Mouse (Mus musculus): ENCODE measurements around the gene Frrs1l. TPM values are rescaled to one million over a fixed set of nuclear protein-coding genes. Genes with fewer than 3 reads are reported as not detected.

The Frrs1l gene
- polyA plus RNA-seq, 1 experiment = not detected

DNA sequence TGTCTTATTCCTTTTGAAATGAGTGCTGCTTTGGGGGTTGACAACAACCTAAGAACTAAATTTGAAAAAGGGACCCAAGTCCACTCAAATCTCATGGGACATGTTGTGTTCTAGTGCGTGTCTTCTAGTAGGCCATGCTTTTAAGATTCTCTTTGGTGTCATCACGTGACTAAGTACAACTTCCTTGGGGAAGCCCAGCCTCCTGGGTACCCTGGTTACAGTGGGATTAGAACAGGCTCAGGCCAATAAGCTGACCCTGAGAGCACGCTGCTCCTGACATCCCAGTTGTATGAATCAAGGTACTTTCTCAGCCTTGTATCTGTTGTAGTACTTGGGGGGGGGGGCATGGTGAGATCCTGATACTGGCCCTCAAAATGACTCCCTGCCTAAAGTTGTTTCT is 38.5 kb downstream of the Frrs1l start:
- no peak for TF ChIP-seq TAL1 (IDR thresholded peaks at IDR 0.05; ENCODE audit: low read length)
- no peak for TF ChIP-seq GATA1 (IDR thresholded peaks at IDR 0.05; ENCODE audit: low read length)
- Histone ChIP-seq H3K4me1 (ENCODE audit: control insufficient read depth) (peaks cover 17% of the 10 kb centered on the region), H3K27me3 (ENCODE audit: control insufficient read depth) (peaks cover 5% of the 10 kb centered on the region; the same call in 1 of the 2 replicates), H3K36me3 (ENCODE audit: control insufficient read depth) (no peaks in the 10 kb centered on the region), H3K9me3 (ENCODE audit: control insufficient read depth, low read length) (no peaks in the 10 kb centered on the region), H3K4me3 (replicated peaks) (no peak overlapping the region)

DNA sequence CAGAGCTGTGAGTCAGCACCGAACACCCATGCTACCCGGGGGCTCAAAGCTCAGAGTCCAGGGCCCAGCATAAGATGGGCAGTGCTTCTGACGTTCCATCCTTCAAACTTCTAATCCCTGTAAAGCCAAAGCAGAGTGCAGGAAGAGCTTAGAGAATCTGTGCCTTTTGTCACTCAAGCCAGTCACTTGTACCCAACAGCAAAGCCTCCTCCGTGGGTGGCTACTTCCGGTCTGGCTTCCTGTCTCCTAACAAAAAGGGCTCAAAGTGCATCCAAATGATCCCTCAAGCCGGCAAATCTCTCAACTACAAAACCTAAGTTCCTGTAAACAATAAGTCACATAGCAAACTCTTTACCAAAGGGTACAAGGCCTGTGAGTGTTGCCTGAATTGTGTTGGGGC is 40.7 kb downstream of the Frrs1l start:
- TF ChIP-seq TAL1 (IDR thresholded peaks at IDR 0.05; ENCODE audit: low read length) (no peak), GATA1 (IDR thresholded peaks at IDR 0.05; ENCODE audit: low read length) (no peak)
- H3K9me3 ChIP-seq (ENCODE audit: control insufficient read depth, low read length) = no peaks in the 10 kb centered on the region
- H3K36me3 ChIP-seq (ENCODE audit: control insufficient read depth) = peaks cover 3% of the 10 kb centered on the region
- no peak overlapping the region for H3K4me3 ChIP-seq (replicated peaks)
- H3K27me3 ChIP-seq (ENCODE audit: control insufficient read depth) = peaks cover 5% of the 10 kb centered on the region; the same call in 1 of the 2 replicates
- H3K4me1 ChIP-seq (ENCODE audit: control insufficient read depth) = peaks cover 31% of the 10 kb centered on the region

DNA sequence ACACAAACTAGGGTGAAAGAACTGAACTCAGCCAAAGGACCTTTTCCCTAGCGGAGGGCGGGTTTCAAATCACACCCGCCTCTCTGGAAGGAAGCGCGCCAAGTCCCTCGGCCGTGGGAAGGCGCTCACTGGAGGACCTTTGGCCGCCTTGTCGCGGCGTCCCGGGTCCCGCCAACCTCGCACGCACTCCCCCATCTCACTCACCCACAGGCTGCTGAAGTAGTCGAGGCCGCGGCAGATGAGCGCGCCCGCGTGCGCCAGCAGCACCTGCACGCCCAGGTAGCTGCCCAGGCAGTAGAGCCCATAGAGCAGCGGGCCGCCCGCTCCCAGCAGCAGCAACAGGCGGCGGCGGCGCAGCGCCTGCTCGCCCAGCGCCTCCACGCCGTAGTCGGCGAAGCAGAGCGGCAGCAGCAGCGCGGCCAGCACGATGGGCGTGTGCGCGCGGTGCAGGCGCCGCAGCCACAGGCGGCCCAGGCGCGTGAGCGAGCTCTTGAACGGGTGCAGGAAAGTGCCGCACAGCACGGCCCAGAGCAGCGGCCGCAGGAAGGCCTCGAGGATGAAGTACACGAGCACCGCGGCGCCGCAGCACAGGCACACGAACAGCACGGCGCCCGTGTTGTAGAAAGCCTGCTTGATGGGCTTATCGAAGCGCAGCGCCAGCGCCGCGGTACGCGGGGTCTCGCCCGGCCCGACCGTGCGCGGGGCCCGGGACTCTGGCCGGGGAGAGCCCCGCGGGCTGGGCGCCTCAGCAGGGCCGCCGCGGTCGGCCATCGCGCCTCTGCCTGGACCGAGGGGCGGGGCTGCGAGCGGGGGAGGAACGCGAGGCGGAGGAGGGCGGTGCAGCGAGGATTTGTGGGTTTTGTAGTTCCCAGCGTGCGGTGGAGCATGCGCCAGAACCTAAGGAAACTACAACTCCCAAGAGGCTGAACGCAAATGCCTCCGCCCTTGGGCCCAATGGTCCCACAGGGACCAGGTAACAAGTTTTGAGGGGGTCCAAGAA is 43.2 kb downstream of the Frrs1l start, which contains the start of gene Tmem245:
TSS of gene Tmem245 (minus strand) at position 797 of the 1,000 bp plus-strand sequence.
- no peak for TF ChIP-seq TAL1 (IDR thresholded peaks at IDR 0.05; ENCODE audit: low read length)
- no peak for TF ChIP-seq GATA1 (IDR thresholded peaks at IDR 0.05; ENCODE audit: low read length)
- Histone ChIP-seq H3K4me3 (replicated peaks) (peak within 1 kb of the TSS; percentile 90), H3K9me3 (ENCODE audit: control insufficient read depth, low read length) (no peaks in the 10 kb centered on the region), H3K27me3 (ENCODE audit: control insufficient read depth) (peaks cover 5% of the 10 kb centered on the region; the same call in 1 of the 2 replicates), H3K36me3 (ENCODE audit: control insufficient read depth) (peaks cover 6% of the 10 kb centered on the region), H3K4me1 (ENCODE audit: control insufficient read depth) (peaks cover 37% of the 10 kb centered on the region)

DNA sequence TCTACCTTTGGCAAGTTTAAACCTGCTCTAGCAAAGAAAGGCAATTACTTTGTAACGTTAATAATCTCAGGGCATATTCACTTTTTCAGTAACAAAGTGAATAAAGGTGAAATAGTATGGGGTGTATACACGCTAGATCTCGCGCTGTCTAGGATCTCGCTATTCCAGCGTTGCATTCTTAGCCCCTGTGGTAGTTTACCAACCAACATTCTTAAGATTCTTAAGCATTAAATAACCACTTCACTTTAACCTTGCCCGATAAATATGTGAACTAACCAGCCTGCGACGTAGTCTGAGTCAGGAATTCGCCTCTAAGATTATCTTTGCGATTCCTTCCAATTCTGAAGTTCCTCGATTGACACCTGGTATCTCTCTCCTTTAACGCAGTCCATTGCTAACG is 44.0 kb downstream of the Frrs1l start:
- Histone ChIP-seq H3K4me1 (ENCODE audit: control insufficient read depth) (peaks cover 40% of the 10 kb centered on the region), H3K36me3 (ENCODE audit: control insufficient read depth) (peaks cover 6% of the 10 kb centered on the region)
- TF ChIP-seq TAL1 (IDR thresholded peaks at IDR 0.05; ENCODE audit: low read length) (no peak), GATA1 (IDR thresholded peaks at IDR 0.05; ENCODE audit: low read length) (no peak)

DNA sequence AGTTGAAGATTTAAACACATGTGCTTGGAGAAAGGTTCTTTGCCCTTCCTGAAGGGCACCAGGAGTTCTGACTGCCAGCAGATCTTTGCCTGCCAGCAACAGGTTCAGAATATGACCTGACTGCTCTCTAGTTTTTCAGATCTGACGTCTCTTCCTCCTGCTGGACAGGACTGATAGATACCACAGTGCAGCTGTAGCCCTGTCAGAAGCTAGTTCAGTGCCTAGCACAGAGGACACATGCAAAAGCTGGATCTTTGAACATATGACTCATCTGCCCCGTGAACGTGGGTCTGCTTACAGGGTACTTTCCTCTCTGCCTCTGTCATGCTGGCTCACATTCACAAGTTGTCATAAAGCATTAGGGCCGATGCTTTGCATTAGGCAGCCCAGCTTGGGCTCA is 45.9 kb downstream of the Frrs1l start:
- H3K9me3 ChIP-seq (ENCODE audit: control insufficient read depth, low read length) = no peaks in the 10 kb centered on the region
- H3K4me3 ChIP-seq (replicated peaks) = no peak overlapping the region
- peaks cover 49% of the 10 kb centered on the region for H3K4me1 ChIP-seq (ENCODE audit: control insufficient read depth)
- 0 out of 2 replicates have a peak, but pooled peaks cover under 1% of the 10 kb centered on the region for H3K27me3 ChIP-seq (ENCODE audit: control insufficient read depth)
- peaks cover 6% of the 10 kb centered on the region for H3K36me3 ChIP-seq (ENCODE audit: control insufficient read depth)
- TF ChIP-seq TAL1 (IDR thresholded peaks at IDR 0.05; ENCODE audit: low read length) (no peak), GATA1 (IDR thresholded peaks at IDR 0.05; ENCODE audit: low read length) (no peak)

More for the DNA sequence above, 44.0 kb downstream of the Frrs1l start:
- no peaks in the 10 kb centered on the region for H3K9me3 ChIP-seq (ENCODE audit: control insufficient read depth, low read length)
- peak overlapping the region; percentile 90 for H3K4me3 ChIP-seq (replicated peaks)
- H3K27me3 ChIP-seq (ENCODE audit: control insufficient read depth) = peaks cover 5% of the 10 kb centered on the region; the same call in 1 of the 2 replicates

DNA sequence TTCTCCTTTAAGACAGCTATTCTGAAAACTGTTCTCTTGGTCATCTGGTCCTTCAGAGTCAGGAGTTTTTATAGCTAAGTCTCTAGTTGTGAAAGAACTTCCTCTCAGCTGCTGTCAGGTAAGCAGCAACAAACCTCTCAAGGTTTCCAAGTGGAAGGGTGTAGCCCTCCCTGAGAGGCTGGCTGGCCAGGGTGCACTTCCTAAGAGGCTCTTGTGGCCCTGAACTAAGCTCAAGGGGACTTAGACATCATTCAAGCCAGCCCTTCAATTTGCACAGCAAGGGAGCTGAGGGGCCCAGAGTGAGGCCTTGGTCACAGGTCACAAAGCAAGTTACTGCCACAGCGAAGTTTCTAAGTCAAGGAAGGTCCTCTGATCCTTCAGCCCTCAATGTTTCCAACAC is 46.9 kb downstream of the Frrs1l start:
- Histone ChIP-seq H3K36me3 (ENCODE audit: control insufficient read depth) (peaks cover 6% of the 10 kb centered on the region), H3K4me3 (replicated peaks) (no peak overlapping the region), H3K4me1 (ENCODE audit: control insufficient read depth) (peaks cover 49% of the 10 kb centered on the region), H3K27me3 (ENCODE audit: control insufficient read depth) (no peaks in the 10 kb centered on the region), H3K9me3 (ENCODE audit: control insufficient read depth, low read length) (no peaks in the 10 kb centered on the region)
- TF ChIP-seq GATA1 (IDR thresholded peaks at IDR 0.05; ENCODE audit: low read length) (no peak), TAL1 (IDR thresholded peaks at IDR 0.05; ENCODE audit: low read length) (no peak)

DNA sequence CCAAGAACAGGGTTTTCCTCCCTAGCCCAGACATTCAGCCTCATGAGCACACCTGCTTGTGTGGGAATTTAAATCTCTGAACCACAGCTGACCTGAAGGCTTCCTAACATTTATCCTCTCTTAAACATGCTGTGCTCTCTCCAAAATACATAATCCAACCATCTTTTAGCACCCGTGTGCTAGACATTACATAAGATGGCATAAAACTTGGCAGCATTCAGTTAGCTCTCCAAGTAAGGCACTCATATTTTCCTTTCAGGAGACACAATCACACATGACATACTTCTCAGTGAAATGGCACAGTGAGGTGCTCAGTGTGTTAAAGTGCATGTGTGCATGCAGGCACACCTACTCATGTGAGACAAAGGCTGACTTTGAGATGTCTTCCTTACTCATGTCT is 47.6 kb downstream of the Frrs1l start:
- TF ChIP-seq GATA1 (IDR thresholded peaks at IDR 0.05; ENCODE audit: low read length) (no peak), TAL1 (IDR thresholded peaks at IDR 0.05; ENCODE audit: low read length) (no peak)
- Histone ChIP-seq H3K27me3 (ENCODE audit: control insufficient read depth) (no peaks in the 10 kb centered on the region), H3K4me3 (replicated peaks) (no peak overlapping the region), H3K4me1 (ENCODE audit: control insufficient read depth) (peaks cover 44% of the 10 kb centered on the region), H3K9me3 (ENCODE audit: control insufficient read depth, low read length) (no peaks in the 10 kb centered on the region), H3K36me3 (ENCODE audit: control insufficient read depth) (peaks cover 6% of the 10 kb centered on the region)

DNA sequence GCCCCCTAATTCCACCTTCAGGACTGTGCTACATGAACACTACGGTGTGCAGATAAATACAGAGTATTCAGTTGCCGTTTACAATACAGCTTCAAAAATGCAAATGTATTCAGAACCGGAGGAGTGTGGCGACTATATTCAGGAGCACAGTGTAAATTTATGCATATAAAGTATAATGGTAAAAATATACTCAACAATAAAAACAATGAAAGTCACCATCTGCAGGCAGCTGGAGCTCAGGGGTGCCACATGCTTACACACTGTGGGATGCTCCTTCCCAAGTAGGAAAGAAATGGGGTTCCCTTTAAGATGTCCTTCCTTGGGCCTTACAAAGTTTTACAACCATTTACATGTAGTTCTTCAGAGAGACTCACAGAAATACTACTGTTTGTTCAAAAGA is 48.7 kb downstream of the Frrs1l start:
- H3K4me3 ChIP-seq (replicated peaks) = no peak overlapping the region
- H3K9me3 ChIP-seq (ENCODE audit: control insufficient read depth, low read length) = no peaks in the 10 kb centered on the region
- peaks cover 9% of the 10 kb centered on the region for H3K36me3 ChIP-seq (ENCODE audit: control insufficient read depth)
- H3K27me3 ChIP-seq (ENCODE audit: control insufficient read depth) = no peaks in the 10 kb centered on the region
- TF ChIP-seq GATA1 (IDR thresholded peaks at IDR 0.05; ENCODE audit: low read length) (no peak), TAL1 (IDR thresholded peaks at IDR 0.05; ENCODE audit: low read length) (no peak)
- peaks cover 33% of the 10 kb centered on the region for H3K4me1 ChIP-seq (ENCODE audit: control insufficient read depth)

DNA sequence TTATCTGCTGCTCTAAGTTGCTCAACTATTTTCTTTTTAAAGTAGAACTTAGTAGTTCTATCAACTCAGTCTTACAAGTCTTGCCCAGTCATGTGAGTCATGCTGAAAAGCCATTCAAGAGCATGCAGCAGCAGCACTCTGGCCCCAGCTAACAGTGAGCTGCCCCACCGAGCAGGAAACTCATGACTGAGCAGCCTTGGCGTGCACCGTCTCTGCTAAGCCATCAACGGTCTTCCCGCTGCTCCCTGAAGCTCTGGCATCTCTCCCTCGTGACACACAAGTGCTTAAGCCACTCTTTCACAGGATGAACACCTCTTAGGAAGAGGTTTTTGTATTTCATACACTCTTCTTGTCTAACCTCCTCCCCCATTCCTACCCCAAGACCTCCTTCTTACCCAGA is 53.1 kb downstream of the Frrs1l start:
- H3K9me3 ChIP-seq (ENCODE audit: control insufficient read depth, low read length) = no peaks in the 10 kb centered on the region
- no peaks in the 10 kb centered on the region for H3K27me3 ChIP-seq (ENCODE audit: control insufficient read depth)
- no peak overlapping the region for H3K4me3 ChIP-seq (replicated peaks)
- TF ChIP-seq TAL1 (IDR thresholded peaks at IDR 0.05; ENCODE audit: low read length) (no peak), GATA1 (IDR thresholded peaks at IDR 0.05; ENCODE audit: low read length) (no peak)
- peaks cover 13% of the 10 kb centered on the region for H3K4me1 ChIP-seq (ENCODE audit: control insufficient read depth)
- H3K36me3 ChIP-seq (ENCODE audit: control insufficient read depth) = peaks cover 31% of the 10 kb centered on the region
